Mouse (Mus musculus) central nervous system, embryonic 14 days (tissue): ENCODE measurements around the gene Sdc4. TPM values are rescaled to one million over a fixed set of nuclear protein-coding genes. Genes with fewer than 3 reads are reported as not detected.

ENCODE experiments used
- polyA plus RNA-seq: library from polyadenylated mRNA; depleted of rRNA; stranded (reverse); fragments of >200 nt; gene quantifications from 2 replicates; pipeline ENCODE4 v1.2.3, GENCODE M21; 2012; rRNA removed

Sdc4 gene
- 3.3 and 8.2 TPM in 2 replicates for polyA plus RNA-seq

DNA sequence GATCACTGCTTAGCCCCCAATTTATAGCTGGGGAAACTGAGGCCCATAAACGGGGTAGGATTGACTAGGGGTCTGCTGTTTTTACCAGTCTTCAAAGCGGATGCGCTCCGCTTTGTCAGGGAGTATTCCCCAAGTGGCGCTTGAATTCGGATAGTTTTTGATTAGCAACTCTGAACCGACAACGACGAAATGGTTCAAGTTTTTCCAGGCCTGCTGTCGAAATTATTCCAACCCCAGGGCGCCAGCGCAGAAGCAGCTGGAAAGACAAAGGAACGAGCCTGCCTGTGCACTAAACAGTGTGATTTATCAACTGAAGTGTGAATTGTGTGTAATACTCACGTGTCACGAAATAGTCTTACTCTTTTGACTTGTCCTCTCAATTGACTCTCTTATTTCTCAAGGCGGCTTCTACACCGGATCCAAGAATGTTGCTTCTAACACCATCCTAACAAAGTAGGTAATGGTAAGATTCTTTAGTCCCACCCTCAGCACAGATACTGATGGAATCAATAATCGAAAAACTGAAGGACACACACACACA is at the start of gene Sdc4:
Gene Sdc4, minus strand, starts transcription at position 428 of the 541 bp plus-strand sequence.

DNA sequence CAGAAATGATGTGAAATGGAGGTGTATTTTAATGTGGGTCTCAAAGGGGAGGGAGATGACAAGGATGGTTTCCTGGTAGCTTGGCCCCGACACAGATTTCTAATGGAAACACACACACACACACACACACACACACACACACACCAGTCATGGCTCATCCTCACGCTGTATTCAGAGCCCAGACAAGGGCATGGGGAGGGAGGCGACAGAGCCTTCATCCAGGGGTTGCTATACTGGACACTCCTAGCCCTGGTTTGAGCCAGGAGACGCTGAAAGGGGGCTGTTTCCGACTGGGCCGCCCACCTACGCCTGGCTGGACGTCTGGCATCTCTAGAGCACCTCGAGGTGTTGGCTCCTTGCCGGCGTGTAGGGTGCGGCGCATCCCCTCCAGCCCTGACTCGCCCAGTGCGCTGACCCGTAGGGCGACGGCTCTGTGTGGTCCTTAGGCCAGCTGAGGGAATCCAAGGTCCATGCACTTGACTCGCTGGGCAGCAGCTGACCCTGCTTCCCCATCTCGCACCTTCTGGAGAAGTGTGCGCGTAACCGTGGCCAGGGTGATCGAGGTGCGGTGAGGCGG is 42.1 kb upstream of the Sdc4 start, which contains the start of gene Dbndd2:
Gene Dbndd2, plus strand, starts transcription at position 426 of the 577 bp plus-strand sequence.

DNA sequence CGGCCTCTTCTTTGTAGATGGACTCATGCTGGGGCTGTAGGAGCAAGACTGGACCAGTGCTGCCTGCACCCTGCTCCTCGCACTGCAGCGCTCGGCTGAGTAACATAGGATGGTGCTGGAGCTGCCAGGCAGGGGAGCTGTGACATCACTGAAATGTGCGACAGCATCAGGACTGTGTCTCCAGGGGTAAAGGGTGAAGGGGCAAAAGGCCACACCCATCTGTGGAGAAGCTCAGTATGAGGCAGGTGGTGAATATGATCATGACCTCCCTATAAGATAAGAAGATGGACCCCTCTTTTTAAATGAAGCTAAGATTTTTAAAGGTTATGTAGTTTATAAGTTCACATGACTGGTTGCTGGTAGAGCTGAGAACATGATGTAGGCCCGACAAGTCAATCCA is 29.9 kb upstream of the Sdc4 start, which contains the start of gene Trp53tg5:
Gene Trp53tg5, minus strand, starts transcription at position 101 of the 400 bp plus-strand sequence.

DNA sequence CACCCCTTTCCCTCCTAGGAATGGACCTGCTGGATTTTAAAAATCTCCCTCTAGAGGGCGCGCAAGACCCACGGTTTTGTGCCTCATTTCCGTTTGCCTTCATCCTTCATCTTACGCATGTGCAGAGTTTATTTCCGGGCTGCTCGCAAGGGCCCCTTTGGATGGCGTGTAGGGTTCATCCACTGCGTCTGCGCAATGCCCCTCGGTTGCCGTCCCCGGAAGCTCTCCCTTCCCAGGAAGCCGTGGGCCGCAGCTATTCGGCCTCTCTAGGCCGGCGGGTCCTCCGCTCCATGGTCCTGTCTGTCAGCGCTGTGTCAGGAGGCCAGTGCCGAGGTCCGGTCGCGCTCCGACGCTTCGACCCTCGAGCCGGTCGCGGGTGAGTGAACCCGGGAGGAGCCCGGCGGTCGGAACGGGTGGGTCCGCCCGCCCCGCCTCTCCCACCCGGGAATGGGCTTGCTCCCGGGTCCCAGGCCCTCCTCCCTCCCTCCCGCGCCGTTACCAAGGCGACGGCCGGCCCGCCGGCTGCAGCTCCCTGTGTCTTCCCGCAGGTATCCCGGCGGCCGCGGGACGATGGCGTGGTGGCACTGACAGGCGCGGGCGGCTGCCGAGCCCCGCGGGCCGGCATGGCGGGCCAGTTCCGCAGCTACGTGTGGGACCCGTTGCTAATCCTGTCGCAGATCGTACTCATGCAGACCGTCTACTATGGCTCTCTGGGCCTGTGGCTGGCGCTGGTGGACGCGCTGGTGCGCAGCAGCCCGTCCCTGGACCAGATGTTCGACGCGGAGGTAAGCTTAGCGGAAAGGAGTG is 17.3 kb upstream of the Sdc4 start, which contains the start of gene Gm20458:
Gene Gm20458, plus strand, starts transcription at position 223 of the 807 bp plus-strand sequence.

DNA sequence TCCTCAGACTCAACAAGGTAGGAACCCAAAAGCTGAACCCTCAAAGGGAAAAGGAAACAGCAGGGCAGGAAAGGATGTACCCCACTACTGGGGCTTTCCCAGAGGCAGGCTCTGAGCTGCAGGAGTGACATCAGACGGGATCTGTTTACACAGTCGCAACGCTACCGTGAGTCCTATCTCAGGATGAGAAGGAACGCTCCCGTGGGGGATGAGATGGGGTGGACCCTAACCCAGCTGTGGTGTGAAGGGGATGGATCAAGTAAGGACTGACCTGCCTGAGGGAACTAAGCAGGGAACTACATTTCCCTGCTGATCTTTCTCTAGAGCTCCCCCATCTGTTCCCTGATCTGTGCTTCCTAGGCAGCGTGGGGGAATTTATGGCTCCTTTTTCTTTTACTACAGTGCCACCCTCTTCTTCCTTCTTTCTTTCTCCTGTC is 13.2 kb upstream of the Sdc4 start, which contains the start of gene Sys1:
Gene Sys1, plus strand, starts transcription at position 101 of the 437 bp plus-strand sequence.

GRCm38 (mm10) chr2:164405060-164405459 is 38.6 kb downstream of the Sdc4 start, which contains the start of gene Matn4:
Matn4 (minus strand) TSS chr2:164405160.

DNA sequence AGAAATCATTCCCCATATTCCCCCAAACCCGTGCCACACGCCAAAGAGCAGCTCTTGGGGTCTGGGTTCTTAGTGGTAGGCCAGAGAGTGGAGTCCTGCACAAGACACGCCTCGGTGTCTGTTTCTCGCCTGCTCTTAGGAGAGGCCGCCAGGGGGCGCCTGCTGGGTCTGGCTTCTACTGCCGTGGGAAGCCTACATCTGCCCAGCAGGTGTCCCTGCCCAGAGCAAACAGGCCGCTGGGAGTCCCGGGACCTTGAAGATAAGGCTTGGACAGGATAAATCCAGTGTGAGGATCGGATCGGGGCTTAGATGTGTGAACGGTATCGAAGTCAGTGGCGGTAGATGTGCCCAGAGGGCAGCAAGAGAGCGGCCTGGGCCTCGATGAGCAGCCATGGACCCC is 40.8 kb downstream of the Sdc4 start, which contains the start of gene Rbpjl:
Gene Rbpjl, plus strand, starts transcription at position 236 of the 400 bp plus-strand sequence.

GRCm38 (mm10) chr2:164389020-164389419 is 54.7 kb downstream of the Sdc4 start, which contains the start of gene Slpi:
Slpi (minus strand) TSS chr2:164389095.

Other genes with a start within 250 kb of the Sdc4 start
- not detected in 2 replicates for gene Wfdc15a, start 243.8 kb downstream of the Sdc4 start, polyA plus RNA-seq
- gene Wfdc15b, start 222.2 kb downstream of the Sdc4 start, polyA plus RNA-seq: not detected in 2 replicates
- not detected in 2 replicates for gene Svs2, start 205.4 kb downstream of the Sdc4 start, polyA plus RNA-seq
- not detected in 2 replicates for gene Svs3b, start 187.2 kb downstream of the Sdc4 start, polyA plus RNA-seq
- gene Svs4, start 165.4 kb downstream of the Sdc4 start, polyA plus RNA-seq: not detected in 2 replicates
- gene Svs3a, start 154.6 kb downstream of the Sdc4 start, polyA plus RNA-seq: not detected in 2 replicates
- not detected in 2 replicates for gene Svs6, start 127.1 kb downstream of the Sdc4 start, polyA plus RNA-seq
- not detected in 2 replicates for gene Svs5, start 111.1 kb downstream of the Sdc4 start, polyA plus RNA-seq
- gene Slpi, start 54.8 kb downstream of the Sdc4 start, polyA plus RNA-seq: 0.16 and 1.3 TPM in 2 replicates
- 0.17 and 0.74 TPM in 2 replicates for gene Rbpjl, start 40.7 kb downstream of the Sdc4 start, polyA plus RNA-seq
- 14.9 and 118 TPM in 2 replicates for gene Matn4, start 38.7 kb downstream of the Sdc4 start, polyA plus RNA-seq
- 53.1 and 56.8 TPM in 2 replicates for gene Sys1, start 13.1 kb upstream of the Sdc4 start, polyA plus RNA-seq
- gene Gm20458, start 17.1 kb upstream of the Sdc4 start, polyA plus RNA-seq: 10.3 and 10.7 TPM in 2 replicates
- not detected in 2 replicates for gene Trp53tg5, start 29.8 kb upstream of the Sdc4 start, polyA plus RNA-seq
- 9.6 and 11.6 TPM in 2 replicates for gene Dbndd2, start 42.2 kb upstream of the Sdc4 start, polyA plus RNA-seq
- gene Pigt, start 53.6 kb upstream of the Sdc4 start, polyA plus RNA-seq: 82.2 and 101 TPM in 2 replicates
- gene Wfdc2, start 118.5 kb upstream of the Sdc4 start, polyA plus RNA-seq: 4.5 and 14.3 TPM in 2 replicates
- gene Spint3, start 129.6 kb upstream of the Sdc4 start, polyA plus RNA-seq: not detected in 2 replicates
- not detected in 2 replicates for gene Wfdc6a, start 141.6 kb upstream of the Sdc4 start, polyA plus RNA-seq
- not detected in 2 replicates for gene Eppin, start 149.7 kb upstream of the Sdc4 start, polyA plus RNA-seq
- not detected in 2 replicates for gene Wfdc6b, start 169.6 kb upstream of the Sdc4 start, polyA plus RNA-seq
- gene Wfdc8, start 169.7 kb upstream of the Sdc4 start, polyA plus RNA-seq: 0.04 TPM in 1 of 2 replicates, not detected in the other
- gene Wfdc16, start 194.9 kb upstream of the Sdc4 start, polyA plus RNA-seq: not detected in 2 replicates
- not detected in 2 replicates for gene Wfdc10, start 212.2 kb upstream of the Sdc4 start, polyA plus RNA-seq
- gene Wfdc9, start 212.7 kb upstream of the Sdc4 start, polyA plus RNA-seq: not detected in 2 replicates
- gene Wfdc11, start 230.2 kb upstream of the Sdc4 start, polyA plus RNA-seq: not detected in 2 replicates
- gene Wfdc13, start 241.2 kb upstream of the Sdc4 start, polyA plus RNA-seq: not detected in 2 replicates